Mouse (Mus musculus) cerebellum, postnatal 4 days (tissue): ENCODE data around the gene Kirrel3.
A peak's percentile ranks its signal among the peaks of the same experiment; 100 is the strongest.

Source experiments
- DNase-seq, 2 experiments: peaks; one replicate each; pipeline ENCODE4 v3.0.0; 2022; ENCODE audit warnings: low spot score in 2 of 2, mixed read lengths in 1 of 2

Gene Kirrel3

GRCm38 (mm10) chr9:34752076-34752800 lies 266.5 kb downstream of the Kirrel3 start:
- peak in 1 of 2 experiments; percentile 30 for DNase-seq

GRCm38 (mm10) chr9:34752801-34753170 lies 267.1 kb downstream of the Kirrel3 start:
- DNase-seq, result peak; percentile 72 to 85

GRCm38 (mm10) chr9:34753891-34754290 lies 268.2 kb downstream of the Kirrel3 start:
- no peak for DNase-seq

- no peak for DNase-seq
These were observed 268.9 kb downstream of the Kirrel3 start for GRCm38 (mm10) chr9:34754523-34755097.

GRCm38 (mm10) chr9:34756055-34756454 lies 270.4 kb downstream of the Kirrel3 start:
- no peak for DNase-seq

GRCm38 (mm10) chr9:34758925-34759324 lies 273.2 kb downstream of the Kirrel3 start:
- DNase-seq, result no peak

GRCm38 (mm10) chr9:34760521-34760920 lies 274.8 kb downstream of the Kirrel3 start:
- DNase-seq, result peak in 1 of 2 experiments; percentile 24

- no peak for DNase-seq
These were observed 281.3 kb downstream of the Kirrel3 start for GRCm38 (mm10) chr9:34766792-34767623.

- no peak for DNase-seq
These were observed 283.3 kb downstream of the Kirrel3 start for GRCm38 (mm10) chr9:34768961-34769360.

- DNase-seq, result no peak
These were observed 285.3 kb downstream of the Kirrel3 start for GRCm38 (mm10) chr9:34770951-34771350.

GRCm38 (mm10) chr9:34771401-34771800 lies 285.7 kb downstream of the Kirrel3 start:
- no peak for DNase-seq

GRCm38 (mm10) chr9:34772022-34772437 lies 286.3 kb downstream of the Kirrel3 start:
- DNase-seq, result no peak

GRCm38 (mm10) chr9:34781356-34781755 lies 295.7 kb downstream of the Kirrel3 start:
- no peak for DNase-seq

- no peak for DNase-seq
These were observed 302.2 kb downstream of the Kirrel3 start for GRCm38 (mm10) chr9:34787915-34788314.

GRCm38 (mm10) chr9:34795226-34795625 lies 309.5 kb downstream of the Kirrel3 start:
- DNase-seq, result no peak

- no peak for DNase-seq
These were observed 312.1 kb downstream of the Kirrel3 start for GRCm38 (mm10) chr9:34797688-34798339.

- no peak for DNase-seq
These were observed 316.0 kb downstream of the Kirrel3 start for GRCm38 (mm10) chr9:34801662-34802061.

GRCm38 (mm10) chr9:34806854-34807253 lies 321.2 kb downstream of the Kirrel3 start:
- DNase-seq, result no peak

- DNase-seq, result no peak
These were observed 324.4 kb downstream of the Kirrel3 start for GRCm38 (mm10) chr9:34809993-34810513.

GRCm38 (mm10) chr9:34818325-34818976 lies 332.8 kb downstream of the Kirrel3 start:
- DNase-seq, result no peak
